Mouse (Mus musculus) C2C12 (cell line): ENCODE results near the gene Sned1. TPM values are rescaled to one million over a fixed set of nuclear protein-coding genes. Genes with fewer than 3 reads are reported as not detected.

ENCODE experiments used
- H3K27me3 ChIP-seq: one replicate; pipeline ENCODE4 v1.6.1; 2011; ENCODE audit not compliant: control insufficient read depth, insufficient read depth, insufficient read length
- H3K36me3 ChIP-seq: one replicate; pipeline ENCODE4 v1.6.1; 2011; ENCODE audit not compliant: control insufficient read depth, insufficient read depth
- H3K4me3 ChIP-seq: one replicate; pipeline ENCODE4 v1.5.1; 2011; ENCODE audit warnings: mild to moderate bottlenecking, control low read depth; ENCODE audit not compliant: poor library complexity, insufficient read depth, severe bottlenecking
- H3K79me2 ChIP-seq: one replicate; pipeline ENCODE4 v1.6.1; 2011; ENCODE audit not compliant: control insufficient read depth, insufficient read depth
- H3K79me3 ChIP-seq: one replicate; pipeline ENCODE4 v1.6.1; 2011; ENCODE audit warnings: low read depth, control low read depth
- H3ac ChIP-seq: one replicate; pipeline ENCODE3; 2011; ENCODE audit warnings: low read depth; ENCODE audit not compliant: control insufficient read depth, insufficient read length
- CEBPB ChIP-seq: IDR thresholded peaks from one replicate; pipeline ENCODE4 v1.6.1; 2011; ENCODE audit warnings: low read depth, mild to moderate bottlenecking, control low read depth, moderate library complexity
- CTCF ChIP-seq: IDR thresholded peaks from one replicate; pipeline ENCODE4 v1.5.1; 2011; ENCODE audit not compliant: control insufficient read depth, insufficient read depth, insufficient read length
- FOSL1 ChIP-seq: IDR thresholded peaks from one replicate; pipeline ENCODE4 v1.8.0; 2011; ENCODE audit warnings: mild to moderate bottlenecking, low read length; ENCODE audit not compliant: poor library complexity, insufficient read depth, severe bottlenecking
- MAX ChIP-seq: IDR thresholded peaks from one replicate; pipeline ENCODE4 v1.6.1; 2011; ENCODE audit warnings: mild to moderate bottlenecking, control low read depth
- MYOD1 ChIP-seq: IDR thresholded peaks from one replicate; pipeline ENCODE4 v1.6.1; 2011; ENCODE audit warnings: low read depth; ENCODE audit not compliant: control insufficient read depth, insufficient read length
- MYOG ChIP-seq: IDR thresholded peaks from one replicate; pipeline ENCODE4 v1.6.1; 2011; ENCODE audit not compliant: control insufficient read depth, insufficient read length; ENCODE audit errors: extremely low read depth
- USF1 ChIP-seq: IDR thresholded peaks from one replicate; pipeline ENCODE4 v1.6.1; 2011; ENCODE audit warnings: low read depth, mild to moderate bottlenecking, control low read depth, moderate library complexity
- polyA plus RNA-seq: library from polyadenylated mRNA; unstranded; fragments of >200 nt; fragmentation: generic; extraction: Trizol; gene quantifications from one replicate; pipeline ENCODE4 v1.2.1, GENCODE M21; 2012; ENCODE audit warnings: missing spikeins

The Sned1 gene
- polyA plus RNA-seq, 1 experiment, result 0.18 TPM

GRCm38 (mm10) chr1:93214612-93215011 is 21.0 kb upstream of the Sned1 start:
- H3K27me3 ChIP-seq, result peaks cover 42% of the 10 kb centered on the region
- no peaks in the 10 kb centered on the region for H3K79me3 ChIP-seq
- H3K79me2 ChIP-seq, result no peaks in the 10 kb centered on the region
- H3ac ChIP-seq, result no peak overlapping the region
- no peaks in the 10 kb centered on the region for H3K36me3 ChIP-seq
- H3K4me3 ChIP-seq, result no peak overlapping the region
- TF ChIP-seq MYOD1 (no peak), MAX (no peak), CTCF (no peak), USF1 (no peak), MYOG (no peak), CEBPB (no peak), FOSL1 (no peak)

GRCm38 (mm10) chr1:93216839-93217497 is 18.7 kb upstream of the Sned1 start:
- Histone ChIP-seq H3ac (no peak overlapping the region), H3K27me3 (peaks cover 49% of the 10 kb centered on the region), H3K36me3 (no peaks in the 10 kb centered on the region), H3K79me2 (no peaks in the 10 kb centered on the region), H3K79me3 (no peaks in the 10 kb centered on the region), H3K4me3 (no peak overlapping the region)
- no peak for TF ChIP-seq USF1
- no peak for TF ChIP-seq MYOD1
- TF ChIP-seq CEBPB, result no peak
- TF ChIP-seq MYOG, result no peak
- TF ChIP-seq FOSL1, result no peak
- TF ChIP-seq MAX, result no peak
- no peak for TF ChIP-seq CTCF

- no peaks in the 10 kb centered on the region for H3K79me3 ChIP-seq
- H3K27me3 ChIP-seq, result peaks cover 52% of the 10 kb centered on the region
- no peaks in the 10 kb centered on the region for H3K79me2 ChIP-seq
- no peak overlapping the region for H3ac ChIP-seq
- H3K4me3 ChIP-seq, result no peak overlapping the region
- no peaks in the 10 kb centered on the region for H3K36me3 ChIP-seq
- TF ChIP-seq USF1 (no peak), MYOD1 (no peak), MYOG (no peak), CTCF (no peak), CEBPB (no peak), FOSL1 (no peak)
These were observed 18.1 kb upstream of the Sned1 start for GRCm38 (mm10) chr1:93217530-93217929.

- Histone ChIP-seq H3K27me3 (peaks cover 25% of the 10 kb centered on the region), H3K36me3 (no peaks in the 10 kb centered on the region), H3K79me3 (no peaks in the 10 kb centered on the region), H3K4me3 (no peak overlapping the region), H3K79me2 (no peaks in the 10 kb centered on the region), H3ac (no peak overlapping the region)
- no peak for TF ChIP-seq USF1
- no peak for TF ChIP-seq MYOG
- TF ChIP-seq CTCF, result no peak
- no peak for TF ChIP-seq CEBPB
- no peak for TF ChIP-seq MYOD1
- no peak for TF ChIP-seq MAX
- TF ChIP-seq FOSL1, result no peak
These were observed 14.9 kb upstream of the Sned1 start for GRCm38 (mm10) chr1:93220776-93221175.

- Histone ChIP-seq H3K27me3 (peaks cover 23% of the 10 kb centered on the region), H3K79me3 (no peaks in the 10 kb centered on the region), H3K36me3 (no peaks in the 10 kb centered on the region), H3K4me3 (no peak overlapping the region), H3K79me2 (no peaks in the 10 kb centered on the region), H3ac (no peak overlapping the region)
- TF ChIP-seq CEBPB, result no peak
- no peak for TF ChIP-seq MYOG
- TF ChIP-seq MAX, result no peak
- no peak for TF ChIP-seq FOSL1
- no peak for TF ChIP-seq MYOD1
- peak; percentile 61 for TF ChIP-seq CTCF
These were observed 11.7 kb upstream of the Sned1 start for GRCm38 (mm10) chr1:93223972-93224371.
